Mouse (Mus musculus): ENCODE data around the gene Cdk10.

DNA sequence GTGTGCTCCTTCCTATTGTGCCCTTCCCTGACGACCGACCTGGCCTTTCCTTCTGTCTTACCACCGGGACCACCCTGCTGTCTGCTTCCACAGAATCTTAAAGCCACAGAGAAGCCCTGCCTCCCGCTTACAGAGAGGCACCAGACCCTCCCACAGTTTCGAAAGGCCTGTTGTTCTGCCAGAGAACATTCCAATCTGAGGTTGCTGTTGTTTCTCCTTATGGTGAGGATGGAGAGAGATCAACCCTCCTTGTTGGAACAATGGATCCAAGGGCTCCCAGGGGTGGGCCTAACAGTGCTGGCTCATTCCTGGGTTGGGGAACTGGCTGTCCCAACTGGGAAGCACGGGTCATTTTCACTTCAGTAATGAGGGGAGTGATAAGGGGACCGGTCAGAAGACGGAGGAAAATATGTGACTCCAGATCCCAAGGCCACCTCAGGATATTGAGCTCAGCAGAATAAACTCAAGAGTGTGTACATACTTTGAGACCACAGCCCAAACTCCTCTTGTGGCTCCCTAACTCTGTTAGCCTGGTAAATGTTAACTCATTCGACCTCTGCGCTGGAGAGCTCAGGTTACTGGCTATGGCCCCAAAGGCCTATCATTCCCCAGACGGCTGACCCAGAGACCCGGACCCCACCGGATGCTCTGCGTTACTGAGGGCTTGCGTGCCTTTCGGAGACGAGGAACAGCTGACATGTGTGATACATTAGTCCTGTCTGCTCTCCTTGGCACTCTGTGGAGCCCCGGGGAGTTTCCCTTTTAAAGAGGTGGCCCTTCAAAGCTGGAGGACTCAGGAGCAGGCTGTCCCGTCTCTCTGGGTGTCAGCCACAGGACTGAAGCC is 38.9 kb upstream of the Cdk10 start, which contains the start of gene Dpep1:
- no peak for TF ChIP-seq TAL1 (IDR thresholded peaks at IDR 0.05; ENCODE audit: low read length)
- no peak for TF ChIP-seq GATA1 (IDR thresholded peaks at IDR 0.05; ENCODE audit: low read length)
